Mouse (Mus musculus) embryonic stem cell, embryonic (primary cell): ENCODE measurements around the gene Tmem207.

ENCODE experiments used
- CTCF ChIA-PET, 4 experiments: fragments of 300-600 bp in 2 of 4; fragments of 350-600 bp in 2 of 4; sonication (Branson Sonifier 250); formaldehyde crosslinking; loops; one replicate each; lab custom pipeline; 2022; ENCODE audit warnings: inconsistent platforms in 2 of 4; lab: Charles Lee
- POLR2A ChIA-PET, 4 experiments: fragments of 300-600 bp in 2 of 4; fragments of 350-600 bp in 2 of 4; sonication (Branson Sonifier 250); formaldehyde crosslinking; loops; one replicate each; lab custom pipeline; 2022; ENCODE audit warnings: antibody characterized with exemption in 4 of 4, inconsistent platforms in 1 of 4; lab: Charles Lee

The Tmem207 gene

DNA sequence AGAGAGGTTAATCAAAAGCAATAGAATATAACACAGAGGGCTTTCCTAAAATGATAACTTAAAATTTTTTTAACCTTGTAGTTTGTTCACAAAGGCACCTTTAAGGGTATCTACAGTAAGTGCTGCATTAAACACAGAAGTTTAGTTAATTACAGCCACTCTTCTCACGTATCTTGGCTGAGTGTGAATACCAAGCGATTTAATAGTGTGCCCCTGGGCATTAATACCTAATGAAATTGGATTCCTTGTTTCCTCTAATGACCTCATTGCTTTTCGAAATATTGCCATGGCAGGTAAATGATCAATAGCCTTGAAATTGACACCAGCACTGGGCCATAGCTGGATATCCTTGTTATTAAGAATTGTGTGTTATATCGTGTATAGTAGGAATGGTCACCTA lies 55.3 kb downstream of the Tmem207 start:
- ChIA-PET POLR2A (no interaction called here), CTCF (no interaction called here)

GRCm38 (mm10) chr16:26466535-26466934 lies 60.0 kb downstream of the Tmem207 start:
- CTCF ChIA-PET, result no interaction called here
- POLR2A ChIA-PET, result interaction anchor here in 1 of 4 experiments (0.6 kb wide), 1 partner anchor 1979 kb away, joined by 9 read pairs; no protein-coding TSS in a partner anchor

GRCm38 (mm10) chr16:26462835-26463234 lies 63.7 kb downstream of the Tmem207 start, which contains the start of gene Cldn16:
Gene Cldn16 (plus strand): TSS chr16:26463135.
- POLR2A ChIA-PET, result interaction anchor here in 1 of 4 experiments (0.6 kb wide), 1 partner anchor 119 kb away, joined by 6 read pairs; no protein-coding TSS in a partner anchor
- CTCF ChIA-PET, result interaction anchor here in 1 of 4 experiments (0.8 kb wide), 1 partner anchor 8 kb away, joined by 3 read pairs; no protein-coding TSS in a partner anchor

- CTCF ChIA-PET, result no interaction called here
- POLR2A ChIA-PET, result no interaction called here
These were observed 70.4 kb downstream of the Tmem207 start for GRCm38 (mm10) chr16:26456182-26456581.

DNA sequence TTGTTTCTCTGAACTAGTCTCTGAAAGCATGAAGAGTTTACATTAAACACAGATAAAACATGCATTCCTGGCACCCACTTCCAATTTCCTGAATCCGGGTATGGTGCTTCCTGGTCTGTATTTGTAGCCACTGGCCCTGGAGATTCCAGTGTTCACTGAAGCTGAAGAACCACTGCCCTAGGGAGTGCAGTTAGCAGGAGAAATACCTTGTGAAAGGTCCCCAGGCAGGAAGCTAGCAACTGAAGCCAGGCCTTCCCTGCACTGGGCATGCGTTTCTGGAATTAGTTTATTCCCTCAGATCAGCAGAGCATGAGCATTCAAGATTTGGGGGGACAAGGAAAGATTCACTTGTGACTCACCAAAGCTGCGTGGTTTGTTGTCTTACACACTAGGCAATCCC lies 72.4 kb downstream of the Tmem207 start:
- POLR2A ChIA-PET, result no interaction called here
- CTCF ChIA-PET, result no interaction called here
